Mouse (Mus musculus) testis, adult 10 weeks (tissue): ENCODE results near the gene Spats2. TPM values are rescaled to one million over a fixed set of nuclear protein-coding genes. Genes with fewer than 3 reads are reported as not detected.

Source experiments
- polyA plus RNA-seq: library from polyadenylated mRNA; stranded (reverse); fragments of 350-450 nt; fragmentation: Illumina TruSeq; extraction: RNeasy Lipid Tissue Mini Kit (QIAGEN cat#74804); gene quantifications from one replicate; pipeline ENCODE4 v1.2.3, GENCODE M21; 2014; ENCODE audit warnings: low read depth, low replicate concordance

Spats2 gene
- polyA plus RNA-seq: 96.0 TPM

DNA sequence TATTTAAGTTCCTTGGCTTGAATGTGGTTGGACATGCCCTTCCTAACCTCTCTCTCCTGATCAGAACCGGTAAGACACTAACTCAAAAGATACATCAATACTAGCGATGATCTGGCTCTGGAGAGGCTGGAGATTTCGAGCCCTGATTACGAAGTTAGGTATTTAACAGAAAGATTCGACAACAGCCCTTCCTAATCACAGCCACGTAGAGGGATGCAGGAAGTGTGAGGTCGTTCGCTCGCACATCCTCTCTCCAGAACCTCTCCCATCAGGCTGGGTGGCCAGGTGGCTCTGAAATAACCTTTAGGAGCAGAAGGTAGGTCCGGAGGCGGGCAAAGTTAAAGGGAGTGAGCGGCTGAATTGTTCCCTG, at the start of gene Spats2:
Gene Spats2 (plus strand): TSS at position 206 of the 370 bp plus-strand sequence.

DNA sequence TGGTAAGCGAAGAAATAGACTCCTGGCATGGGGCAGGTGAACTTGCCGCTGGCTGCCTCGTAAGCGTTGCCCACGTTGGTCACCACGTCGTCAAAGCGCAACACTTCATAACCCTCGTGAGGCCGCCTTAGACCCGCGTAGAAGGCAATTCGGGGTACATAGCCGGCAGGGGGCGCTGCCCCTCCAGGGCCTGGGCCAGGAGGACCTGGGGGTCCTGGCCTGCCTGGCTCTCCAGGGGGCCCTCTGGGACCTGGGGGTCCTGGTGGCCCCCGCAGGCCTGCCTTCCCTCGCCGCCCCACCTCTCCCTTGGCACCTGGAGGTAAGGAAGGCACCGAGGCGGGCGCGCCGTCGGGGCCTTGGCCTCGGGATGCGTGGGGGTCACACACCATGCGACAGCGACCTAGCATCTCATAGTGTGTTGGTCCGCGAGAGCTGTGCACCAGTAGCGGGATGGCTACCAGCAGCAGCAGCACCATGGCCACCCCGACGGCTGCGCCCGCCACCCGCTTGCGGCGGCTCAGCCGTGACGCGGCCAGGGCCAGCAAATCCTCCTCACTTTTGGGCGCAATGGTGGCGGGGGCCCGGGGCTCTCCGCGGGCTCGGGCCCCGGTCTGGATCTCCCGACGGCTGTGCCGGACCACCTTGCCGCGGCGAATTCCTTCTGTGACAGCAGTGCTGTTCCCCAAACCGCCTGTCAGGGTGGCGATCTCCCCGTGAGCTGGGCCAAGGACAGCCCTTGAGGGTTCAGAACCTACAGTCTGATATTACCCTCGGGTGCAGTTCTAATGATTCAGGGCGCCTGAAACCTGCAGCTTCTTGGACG, 38.3 kb upstream of the Spats2 start, which contains the start of gene C1ql4:
Gene C1ql4 (minus strand): TSS at position 565 of the 823 bp plus-strand sequence.

DNA sequence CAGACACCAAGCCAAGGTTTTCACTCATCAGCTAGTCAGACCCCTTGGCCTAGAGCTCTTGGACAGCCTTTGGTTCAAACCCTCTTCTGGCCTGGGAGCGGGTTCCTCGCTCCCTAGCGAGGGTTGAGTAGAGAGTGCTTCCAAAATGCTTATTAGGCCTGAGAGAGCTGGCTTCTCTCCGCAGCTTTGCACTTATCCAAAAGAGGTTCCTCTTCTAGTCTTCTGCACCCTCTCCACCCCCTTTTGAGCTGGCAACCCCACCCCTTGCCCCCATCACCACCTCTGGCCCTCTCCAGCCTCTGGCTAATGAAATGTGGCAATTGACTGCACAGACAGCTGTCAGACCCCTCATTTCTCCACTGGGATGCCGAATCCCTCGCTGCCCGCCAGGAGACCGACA, 32.8 kb upstream of the Spats2 start, which contains the start of gene Dnajc22:
Gene Dnajc22 (plus strand): TSS at position 301 of the 400 bp plus-strand sequence.

DNA sequence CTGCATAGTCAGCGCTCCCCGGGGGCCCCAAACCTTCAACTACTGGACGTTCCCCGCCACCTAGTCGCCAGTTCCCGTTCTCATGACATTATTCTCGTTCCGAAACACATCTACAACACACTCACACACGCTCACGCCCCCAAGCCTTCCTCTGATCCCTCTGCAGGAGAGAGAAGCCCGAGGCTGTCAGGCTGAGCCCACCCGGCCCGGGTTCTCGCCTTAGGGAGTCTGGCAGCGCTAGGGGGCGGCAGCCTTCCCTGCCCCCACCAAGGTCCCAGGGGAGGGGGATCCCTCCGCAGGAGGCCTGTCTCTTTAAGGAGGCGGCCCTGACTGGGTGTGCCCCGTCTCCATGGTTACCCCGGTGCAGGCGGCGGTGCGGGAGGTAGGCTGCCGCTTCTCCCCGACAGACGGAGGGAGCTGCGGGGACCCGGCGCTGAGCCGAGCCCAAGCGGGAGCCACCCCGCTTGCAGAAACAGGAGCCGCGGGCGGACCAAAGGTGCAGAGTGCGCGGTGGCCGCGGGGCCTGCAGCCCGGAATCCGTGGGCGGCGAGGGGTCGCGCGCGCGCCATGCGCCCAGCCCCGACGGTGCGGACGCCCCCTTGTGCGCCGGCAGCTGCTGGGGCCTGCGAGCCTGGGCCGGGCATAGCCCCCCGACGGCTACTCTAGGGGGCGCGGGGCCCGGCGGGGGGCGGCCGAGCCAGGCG, 98.6 kb downstream of the Spats2 start, which contains the start of gene Kcnh3:
Gene Kcnh3 (plus strand): TSS at position 654 of the 704 bp plus-strand sequence.

DNA sequence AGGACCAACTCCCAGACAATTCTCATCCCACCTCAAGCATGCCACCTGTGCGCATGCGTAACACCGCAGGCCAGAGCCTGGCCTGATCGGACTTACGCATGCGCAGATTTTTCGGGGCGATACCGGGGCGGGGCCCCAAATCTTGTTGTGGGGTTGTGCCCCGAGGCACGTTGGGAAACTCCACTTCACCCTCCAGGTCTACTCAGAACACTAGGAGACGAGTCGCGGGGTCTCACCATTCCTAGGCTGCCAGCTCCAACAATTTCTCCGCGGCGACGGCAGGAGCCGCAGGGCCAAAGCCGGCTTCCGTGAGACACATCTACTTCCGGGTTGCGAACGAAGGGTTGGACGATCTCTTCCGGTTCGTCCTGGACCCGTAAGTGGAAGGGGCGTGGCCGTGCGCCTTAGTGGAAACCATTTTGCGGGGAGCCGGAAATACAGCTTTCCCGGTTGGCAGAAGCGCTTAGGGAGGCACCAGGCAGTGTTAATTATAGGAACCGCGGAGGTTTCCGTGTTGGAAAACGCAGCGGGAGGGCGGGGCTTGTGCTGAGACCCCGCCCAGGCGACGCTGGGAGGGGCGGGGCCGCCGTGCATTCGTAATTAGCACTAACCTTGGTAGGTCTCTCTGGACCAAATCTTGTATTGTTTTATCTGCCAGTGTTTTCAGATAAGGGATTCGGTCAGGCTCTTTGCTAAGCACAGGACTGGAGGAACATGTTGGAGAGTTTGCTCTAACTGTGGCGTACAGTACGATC, 126.1 kb downstream of the Spats2 start, which contains the start of gene Mcrs1:
Gene Mcrs1 (minus strand): TSS at position 336 of the 755 bp plus-strand sequence.

Other genes starting within 250 kb of the Spats2 start
- gene Rhebl1, start 231.4 kb upstream of the Spats2 start, polyA plus RNA-seq: 1.7 TPM
- 4.0 TPM for gene Dhh, start 227.4 kb upstream of the Spats2 start, polyA plus RNA-seq
- 27.2 TPM for gene Lmbr1l, start 207.7 kb upstream of the Spats2 start, polyA plus RNA-seq
- 17.9 TPM for gene Tuba1b, start 191.4 kb upstream of the Spats2 start, polyA plus RNA-seq
- not detected for gene Gm49450, start 172.4 kb upstream of the Spats2 start, polyA plus RNA-seq
- 38.3 TPM for gene Tuba1a, start 172.2 kb upstream of the Spats2 start, polyA plus RNA-seq
- 7.9 TPM for gene Tuba1c, start 96.0 kb upstream of the Spats2 start, polyA plus RNA-seq
- gene Prph, start 70.7 kb upstream of the Spats2 start, polyA plus RNA-seq: not detected
- gene Troap, start 51.3 kb upstream of the Spats2 start, polyA plus RNA-seq: 2.4 TPM
- gene C1ql4, start 38.1 kb upstream of the Spats2 start, polyA plus RNA-seq: not detected
- gene Dnajc22, start 32.7 kb upstream of the Spats2 start, polyA plus RNA-seq: not detected
- 0.07 TPM for gene Kcnh3, start 98.9 kb downstream of the Spats2 start, polyA plus RNA-seq
- gene Mcrs1, start 126.0 kb downstream of the Spats2 start, polyA plus RNA-seq: 3.5 TPM
- 17.5 TPM for gene Prpf40b, start 169.2 kb downstream of the Spats2 start, polyA plus RNA-seq
- 24.8 TPM for gene Fam186b, start 170.0 kb downstream of the Spats2 start, polyA plus RNA-seq
- gene Fmnl3, start 244.6 kb downstream of the Spats2 start, polyA plus RNA-seq: 3.6 TPM